Mouse (Mus musculus) bone marrow macrophage, adult 2 months (primary cell): ENCODE data around the gene Nckap5.

Experiments
- CTCF ChIP-seq: IDR thresholded peaks from 2 replicates; pipeline ENCODE4 v1.5.1; 2012; ENCODE audit warnings: low read depth, mild to moderate bottlenecking, low read length, moderate library complexity
- POLR2A ChIP-seq: IDR thresholded peaks from 2 replicates; pipeline ENCODE4 v1.6.1; 2012; ENCODE audit warnings: mild to moderate bottlenecking, low read depth, low read length, borderline replicate concordance

DNA sequence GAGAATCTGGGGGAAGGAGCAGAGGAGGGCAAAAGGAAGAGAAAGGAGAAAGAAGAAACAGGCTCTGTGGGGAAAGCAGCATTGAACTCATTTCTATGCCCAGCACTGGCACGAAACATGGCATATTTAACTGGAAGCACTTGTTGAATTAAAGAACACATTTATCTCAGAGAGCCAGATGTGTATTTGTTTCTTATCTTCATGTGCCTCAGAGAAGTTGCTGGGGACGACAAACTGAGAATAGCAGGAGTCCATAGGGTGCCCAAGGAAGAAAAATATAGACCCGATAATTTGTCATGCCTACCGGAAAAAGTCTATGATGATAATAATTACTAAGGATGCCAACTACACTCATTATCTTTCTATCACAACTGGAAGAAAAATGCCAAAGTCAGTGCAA, 29.9 kb upstream of the Nckap5 start:
- no peak for TF ChIP-seq CTCF
- no peak for TF ChIP-seq POLR2A
